Mouse (Mus musculus) midbrain, embryonic 14.5 days (tissue): ENCODE measurements around the gene Ugt2a3. TPM values are rescaled to one million over a fixed set of nuclear protein-coding genes. Genes with fewer than 3 reads are reported as not detected.

Experiments used
- polyA plus RNA-seq: library from polyadenylated mRNA; unstranded; fragments of >200 nt; fragmentation: Nextera tagmentation; extraction: Ambion mirVana; gene quantifications from 2 replicates; pipeline ENCODE4 v1.2.1, GENCODE M21; 2014

Ugt2a3 gene
- polyA plus RNA-seq, 1 experiment from 2014 or later: not detected

Other genes with a start within 250 kb of the Ugt2a3 start
- not detected in 2 replicates for gene Ugt2b36, start 244.6 kb downstream of the Ugt2a3 start, polyA plus RNA-seq
- gene Ugt2b5, start 196.9 kb downstream of the Ugt2a3 start, polyA plus RNA-seq: not detected in 2 replicates
- gene Ugt2b37, start 82.4 kb downstream of the Ugt2a3 start, polyA plus RNA-seq: not detected in 2 replicates
- not detected in 2 replicates for gene Ugt2b38, start 87.0 kb upstream of the Ugt2a3 start, polyA plus RNA-seq
- not detected in 2 replicates for gene Ugt2a2, start 145.1 kb upstream of the Ugt2a3 start, polyA plus RNA-seq
- gene Gm43638, start 149.6 kb upstream of the Ugt2a3 start, polyA plus RNA-seq: not detected in 2 replicates
- not detected in 2 replicates for gene Ugt2a1, start 153.7 kb upstream of the Ugt2a3 start, polyA plus RNA-seq
- gene Sult1b1, start 201.0 kb upstream of the Ugt2a3 start, polyA plus RNA-seq: not detected in 2 replicates
- not detected in 2 replicates for gene Sult1d1, start 231.8 kb upstream of the Ugt2a3 start, polyA plus RNA-seq